Mouse (Mus musculus) Patski (cell line): ENCODE measurements at regions not wholly inside any gene's neighbourhood (a gene's known extent, or its start where the extent isn't known, plus 50 kb on each side); places are given as distances from the start of the nearest gene placed in this dataset.
A peak's percentile ranks its signal among the peaks of the same experiment; 100 is the strongest.
"Not testable (repeated sequence)": the region's sequence is repeated elsewhere in the genome, so short reads cannot be mapped to it uniquely, and the experiment has no call there.

ENCODE experiments used
- ATAC-seq: fragments of 100-300 bp; one replicate; pipeline ENCODE4 v1.8.0; 2021
- CTCF ChIA-PET: fragments of 350-600 bp; sonication (Branson Sonifier 250); formaldehyde crosslinking; loops from one replicate; lab custom pipeline; 2022; ENCODE audit warnings: inconsistent platforms; lab: Charles Lee
- POLR2A ChIA-PET: fragments of 350-600 bp; sonication (Branson Sonifier 250); formaldehyde crosslinking; loops from one replicate; lab custom pipeline; 2022; ENCODE audit warnings: antibody characterized with exemption, inconsistent platforms; lab: Charles Lee
- DNase-seq: peaks from one replicate; pipeline ENCODE4 v3.0.0-alpha.2; 2011; ENCODE audit warnings: low read depth, low spot score
- H3K27me3 ChIP-seq: fragments of 371-371 bp; one replicate; pipeline ENCODE4 v1.5.1; 2021
- CTCF ChIP-seq: fragments of 100-300 bp; IDR thresholded peaks from one replicate; pipeline ENCODE4 v1.5.1; 2021
- in situ Hi-C: fragments of 300-500 bp; cut with MboI; formaldehyde crosslinking; loops from 3 replicates; pipeline ENCODE4 v1.11.1; 2018; ENCODE audit warnings: low pct_unique_long_range_greater_than_20kb, mixed read lengths

DNA sequence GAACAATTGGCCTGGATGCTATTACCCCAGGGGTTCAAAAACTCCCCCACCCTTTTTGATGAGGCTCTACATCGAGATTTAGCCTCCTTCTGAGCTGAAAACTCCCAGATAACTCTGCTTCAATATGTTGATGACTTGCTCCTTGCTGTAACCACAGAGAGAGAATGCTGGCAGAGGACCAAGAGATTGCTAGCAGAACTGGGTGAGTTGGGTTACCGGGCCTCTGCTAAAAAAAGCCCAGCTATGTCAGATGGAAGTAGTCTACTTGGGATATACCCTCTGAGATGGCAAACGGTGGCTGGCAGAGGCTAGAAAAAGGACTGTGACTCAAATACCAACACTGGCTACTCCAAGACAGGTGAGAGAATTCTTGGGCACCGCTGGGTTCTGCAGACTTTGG lies 63.9 kb upstream of the Gm906 start:
- H3K27me3 ChIP-seq, in situ Hi-C loops, POLR2A ChIA-PET, CTCF ChIA-PET, ATAC-seq, DNase-seq: not testable (repeated sequence)

DNA sequence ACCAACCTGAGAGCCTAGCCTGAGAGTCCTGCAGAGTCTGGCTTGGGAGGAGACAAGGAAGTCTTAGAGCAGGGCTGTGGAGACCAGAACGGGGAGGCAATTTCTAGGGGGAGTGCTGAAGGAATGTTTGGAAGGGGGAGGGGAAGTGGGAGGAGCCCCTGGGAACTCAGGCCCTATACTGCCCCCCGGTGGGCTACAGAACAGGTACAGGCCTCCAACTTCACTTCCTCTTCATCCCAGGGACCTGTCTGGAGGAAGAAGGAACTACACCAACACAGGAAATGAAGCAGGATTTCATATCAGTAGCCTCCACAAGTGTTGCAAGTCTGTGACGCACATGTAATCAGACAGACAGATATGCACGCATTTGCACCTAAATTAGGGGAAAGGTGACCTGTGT lies 72.4 kb upstream of the Gm906 start:
- CTCF ChIA-PET = no interaction called here
- in situ Hi-C loops = no loop called here
- no peak for TF ChIP-seq CTCF
- no peaks in the 10 kb centered on the region for H3K27me3 ChIP-seq
- DNase-seq (no peak), ATAC-seq (no peak)
- POLR2A ChIA-PET = no interaction called here

DNA sequence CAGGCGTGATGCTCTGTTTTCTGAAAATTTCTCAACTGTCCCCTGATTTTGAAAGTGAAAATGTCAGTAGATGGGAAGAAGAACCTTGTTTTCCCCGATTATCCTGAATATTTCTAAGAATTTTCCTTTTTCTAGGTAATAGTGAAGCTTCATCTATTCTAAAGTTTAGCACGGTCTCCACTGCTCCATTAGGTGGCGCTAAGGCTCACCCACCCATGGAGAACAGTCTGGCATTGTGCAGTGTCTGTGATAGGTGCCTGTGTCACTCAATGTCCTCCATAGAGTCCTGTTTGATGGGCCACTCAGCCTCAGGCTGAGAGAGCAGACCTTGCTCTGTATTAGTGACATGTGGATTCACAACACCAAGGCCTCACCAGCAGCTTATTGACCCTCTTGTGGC lies 78.5 kb upstream of the Gm906 start:
- ChIA-PET POLR2A (no interaction called here), CTCF (no interaction called here)
- no peaks in the 10 kb centered on the region for H3K27me3 ChIP-seq
- in situ Hi-C loops = no loop called here
- TF ChIP-seq CTCF = peak; percentile 28
- DNase-seq (no peak), ATAC-seq (no peak)

DNA sequence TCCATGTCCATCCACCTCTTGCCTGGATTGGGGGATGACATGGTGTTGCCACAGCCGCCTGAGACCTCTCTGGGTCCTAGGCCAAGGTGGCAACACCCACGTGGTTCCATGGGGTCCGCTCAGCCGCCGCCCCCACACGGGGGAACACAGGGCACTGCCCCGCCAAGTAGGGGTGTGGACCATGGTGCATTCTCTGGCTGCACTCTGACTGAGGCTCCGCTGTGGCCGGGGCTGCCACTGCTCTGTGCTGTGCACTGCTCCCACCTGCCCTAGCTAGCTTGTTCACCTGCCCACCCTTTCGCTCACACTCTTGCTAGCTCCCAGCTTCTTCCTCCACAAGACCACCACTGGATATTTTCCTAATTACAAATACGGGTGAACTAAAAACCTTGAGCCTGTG lies 73.5 kb upstream of the Fbxw17 start:
- TF ChIP-seq CTCF = no peak
- CTCF ChIA-PET = no interaction called here
- peaks cover 4% of the 10 kb centered on the region for H3K27me3 ChIP-seq
- POLR2A ChIA-PET = no interaction called here
- in situ Hi-C loops = no loop called here
- no peak for DNase-seq
- ATAC-seq = no peak

DNA sequence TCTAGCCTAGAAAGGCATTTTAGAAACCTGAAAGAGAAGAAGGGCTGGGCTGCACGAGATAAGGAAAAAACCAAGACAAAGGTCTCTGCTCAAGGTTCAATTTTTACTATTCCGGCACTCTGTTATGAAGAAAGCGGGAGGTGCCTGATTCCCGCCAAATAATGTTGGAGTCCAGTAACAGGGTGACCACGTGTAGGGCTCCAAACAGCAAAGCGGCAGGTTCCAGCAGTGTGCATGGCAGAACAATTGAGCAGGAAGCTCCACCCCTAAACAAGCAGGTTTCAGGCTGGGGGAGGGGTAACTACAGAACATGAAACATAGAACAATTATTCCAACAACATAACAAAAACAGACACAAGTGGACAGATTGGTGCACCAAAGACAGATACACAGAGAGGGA lies 65.7 kb upstream of the Fbxw17 start:
- in situ Hi-C loops = no loop called here
- no peak for TF ChIP-seq CTCF
- H3K27me3 ChIP-seq = peaks cover 7% of the 10 kb centered on the region
- POLR2A ChIA-PET = no interaction called here
- no peak for DNase-seq
- no peak for ATAC-seq
- CTCF ChIA-PET = no interaction called here

DNA sequence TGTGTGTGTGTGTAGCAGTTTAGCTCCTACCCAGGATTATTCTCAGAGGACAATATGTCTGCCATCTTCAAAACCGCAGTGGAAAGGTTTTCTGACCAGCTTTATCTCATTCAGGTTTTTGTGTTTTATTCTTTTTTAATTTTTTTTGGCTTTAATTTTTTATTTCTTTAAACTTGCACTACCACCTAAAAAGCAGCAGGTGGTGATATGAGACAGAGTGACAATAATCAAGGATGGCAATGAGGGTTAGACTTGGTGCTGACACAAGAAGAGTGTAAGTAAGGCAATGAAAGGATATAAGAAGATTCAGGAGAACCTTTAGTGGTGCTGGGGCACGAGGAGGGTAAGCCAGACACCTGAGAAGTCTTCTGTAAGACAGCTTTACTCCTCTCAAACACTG lies 62.4 kb upstream of the Fbxw17 start:
- DNase-seq (no peak), ATAC-seq (no peak)
- peak; percentile 9 for TF ChIP-seq CTCF
- in situ Hi-C loops = no loop called here
- H3K27me3 ChIP-seq = no peaks in the 10 kb centered on the region
- ChIA-PET CTCF (no interaction called here), POLR2A (no interaction called here)

DNA sequence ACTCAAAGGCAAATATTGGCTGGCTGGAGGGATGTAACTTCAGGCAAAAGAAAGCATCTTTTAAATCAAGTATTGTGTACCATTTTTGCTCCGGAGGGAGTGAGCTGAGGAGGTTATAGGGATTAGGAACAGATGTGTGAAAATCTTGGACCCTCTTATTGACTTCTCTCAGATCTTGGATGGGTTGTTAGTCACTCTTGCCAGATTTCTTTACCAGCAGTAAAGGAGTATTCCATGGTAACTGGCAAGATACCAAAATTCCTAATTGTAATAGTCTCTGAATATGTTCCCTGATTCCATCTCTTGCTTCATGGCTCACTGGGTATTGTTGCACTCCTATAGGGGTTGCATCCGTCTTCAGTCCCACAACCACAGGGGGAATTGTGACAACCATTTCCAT lies 58.1 kb upstream of the Fbxw17 start:
- TF ChIP-seq CTCF = no peak
- in situ Hi-C loops = no loop called here
- ChIA-PET CTCF (no interaction called here), POLR2A (no interaction called here)
- ATAC-seq (no peak), DNase-seq (no peak)
- H3K27me3 ChIP-seq = no peaks in the 10 kb centered on the region
